Mouse (Mus musculus) testis, adult 2 months (tissue): ENCODE results near the gene Vps4b. TPM values are rescaled to one million over a fixed set of nuclear protein-coding genes. Genes with fewer than 3 reads are reported as not detected.

ENCODE experiments used
- H3K27ac ChIP-seq: fragments of 200-500 bp; 2 replicates; pipeline ENCODE4 v1.5.1; 2012; ENCODE audit warnings: low read depth, low read length; ENCODE audit not compliant: control insufficient read depth, insufficient read depth
- H3K27me3 ChIP-seq: fragments of 200-500 bp; 2 replicates; pipeline ENCODE4 v1.6.1; 2012; ENCODE audit warnings: mild to moderate bottlenecking, low read length, moderate library complexity; ENCODE audit not compliant: control insufficient read depth, insufficient read depth
- H3K36me3 ChIP-seq: fragments of 200-500 bp; 2 replicates; pipeline ENCODE4 v1.6.1; 2012; ENCODE audit warnings: mild to moderate bottlenecking, low read length; ENCODE audit not compliant: control insufficient read depth, insufficient read depth
- H3K4me1 ChIP-seq: fragments of 200-500 bp; 2 replicates; pipeline ENCODE4 v1.6.1; 2012; ENCODE audit warnings: low read length; ENCODE audit not compliant: control insufficient read depth, insufficient read depth
- H3K4me3 ChIP-seq: fragments of 200-500 bp; 2 replicates; pipeline ENCODE4 v1.5.1; 2012; ENCODE audit warnings: low read depth, mild to moderate bottlenecking, low read length, moderate library complexity, mixed read lengths; ENCODE audit not compliant: control insufficient read depth
- CTCF ChIP-seq: fragments of 200-500 bp; IDR thresholded peaks from 2 replicates; pipeline ENCODE4 v1.5.1; 2012; ENCODE audit warnings: low read depth, mild to moderate bottlenecking, inconsistent platforms, low read length, moderate library complexity; ENCODE audit not compliant: control insufficient read depth, insufficient read depth, insufficient replicate concordance
- POLR2A ChIP-seq: fragments of 200-500 bp; IDR thresholded peaks from 2 replicates; pipeline ENCODE4 v1.6.1; 2012; ENCODE audit warnings: low read depth, mild to moderate bottlenecking, inconsistent platforms, low read length, moderate library complexity; ENCODE audit not compliant: control insufficient read depth
- polyA plus RNA-seq: library from polyadenylated mRNA; depleted of rRNA; stranded (reverse); fragments of >200 nt; gene quantifications from 2 replicates; pipeline ENCODE4 v1.2.3, GENCODE M21; 2012; rRNA removed

Vps4b gene
- 5.5 and 7.1 TPM in 2 replicates for polyA plus RNA-seq

DNA sequence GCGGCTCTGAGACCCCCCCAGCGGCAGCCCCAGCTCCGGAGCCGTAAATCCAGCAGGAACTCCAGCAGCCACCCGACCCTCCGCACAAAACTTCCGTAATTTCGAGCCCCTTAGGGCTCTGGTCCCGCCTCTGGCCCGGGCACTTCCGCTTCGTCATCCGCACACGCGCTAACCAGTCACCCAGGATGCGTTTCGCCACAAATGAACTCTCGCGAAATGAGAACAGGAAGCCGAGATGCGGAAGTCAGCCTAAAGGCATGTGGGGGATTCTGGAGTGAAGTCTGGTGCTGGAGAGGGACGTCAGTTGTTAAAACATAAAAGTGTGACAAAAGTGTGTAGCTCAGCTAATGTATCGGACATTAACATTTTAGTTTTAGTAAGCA lies at the start of gene Vps4b:
TSS of gene Vps4b (minus strand) at position 187 of the 383 bp plus-strand sequence.
- no peaks in the 10 kb centered on the region for H3K27me3 ChIP-seq
- no peaks in the 10 kb centered on the region for H3K36me3 ChIP-seq
- peak within 1 kb of the TSS; percentile 77 for H3K27ac ChIP-seq
- no peak for TF ChIP-seq CTCF
- TF ChIP-seq POLR2A, result peak; percentile 71
- H3K4me1 ChIP-seq, result peaks cover 2% of the 10 kb centered on the region; the same call in 1 of the 2 replicates
- peak within 1 kb of the TSS; percentile 91 for H3K4me3 ChIP-seq

DNA sequence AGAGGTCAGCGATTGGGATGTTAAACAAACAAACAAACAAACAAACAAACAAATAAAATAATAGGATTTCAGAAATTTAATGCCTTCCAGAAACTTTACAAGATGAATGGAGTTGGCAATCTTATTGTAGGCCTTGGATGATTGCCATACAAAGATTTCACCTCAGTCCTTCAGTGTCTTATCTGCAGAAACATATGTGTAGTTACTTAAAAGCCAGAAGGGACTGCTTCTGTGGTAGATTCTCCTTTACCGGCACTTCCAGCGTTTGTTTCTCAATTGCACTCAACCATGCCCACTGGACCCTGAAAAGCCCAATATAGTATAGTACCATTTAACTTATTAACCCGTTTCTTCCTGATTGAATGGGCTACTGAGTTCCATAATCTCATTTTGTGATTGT lies 32.3 kb upstream of the Vps4b start:
- no peak for TF ChIP-seq CTCF
- no peak for TF ChIP-seq POLR2A
- H3K27me3 ChIP-seq, result no peaks in the 10 kb centered on the region
- no peaks in the 10 kb centered on the region for H3K36me3 ChIP-seq
- no peak overlapping the region for H3K4me3 ChIP-seq
- H3K4me1 ChIP-seq, result no peaks in the 10 kb centered on the region
- no peak overlapping the region for H3K27ac ChIP-seq

DNA sequence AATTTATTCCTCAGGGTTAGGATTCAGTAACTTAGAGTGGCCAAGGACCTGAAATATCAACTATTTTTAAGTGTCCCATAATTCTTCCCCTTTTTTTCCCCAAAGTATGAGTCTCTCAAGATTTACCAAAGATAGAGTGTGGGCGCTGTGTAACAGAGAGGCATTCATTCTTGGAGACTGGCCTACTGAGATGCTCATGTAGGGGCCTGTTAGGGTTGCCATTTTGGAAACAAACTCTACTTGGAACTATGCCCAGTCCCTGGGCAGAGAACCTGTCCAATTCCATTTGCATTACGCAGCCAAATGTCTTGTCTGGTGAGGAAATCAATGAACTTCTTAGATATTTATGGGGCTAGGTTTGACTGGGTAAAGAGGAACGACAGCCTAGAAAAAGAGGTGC lies 25.8 kb upstream of the Vps4b start:
- Histone ChIP-seq H3K4me1 (no peaks in the 10 kb centered on the region), H3K4me3 (no peak overlapping the region), H3K27ac (no peak overlapping the region), H3K27me3 (no peaks in the 10 kb centered on the region), H3K36me3 (no peaks in the 10 kb centered on the region)
- TF ChIP-seq CTCF, result no peak
- no peak for TF ChIP-seq POLR2A

DNA sequence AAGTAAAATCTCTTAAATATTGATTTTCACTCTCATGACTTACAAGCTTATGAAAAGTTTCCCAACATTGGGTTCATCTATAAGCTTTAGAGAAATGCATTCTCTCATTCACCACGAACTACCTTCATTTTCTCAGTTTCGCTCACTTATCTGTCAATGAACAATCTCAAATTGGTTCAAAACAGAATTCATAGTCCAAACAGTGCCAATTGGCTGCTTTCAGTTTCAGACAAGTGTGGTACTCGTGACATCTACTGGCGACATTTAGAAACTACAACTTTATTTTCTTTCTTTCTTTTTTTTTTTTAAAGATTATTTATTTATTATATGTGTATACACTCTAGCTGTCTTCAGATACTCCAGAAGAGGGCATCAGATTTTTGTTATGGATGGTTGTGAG lies 21.8 kb upstream of the Vps4b start:
- H3K4me1 ChIP-seq, result no peaks in the 10 kb centered on the region
- no peaks in the 10 kb centered on the region for H3K36me3 ChIP-seq
- H3K4me3 ChIP-seq, result no peak overlapping the region
- no peak overlapping the region for H3K27ac ChIP-seq
- TF ChIP-seq CTCF, result no peak
- no peak for TF ChIP-seq POLR2A
- no peaks in the 10 kb centered on the region for H3K27me3 ChIP-seq

DNA sequence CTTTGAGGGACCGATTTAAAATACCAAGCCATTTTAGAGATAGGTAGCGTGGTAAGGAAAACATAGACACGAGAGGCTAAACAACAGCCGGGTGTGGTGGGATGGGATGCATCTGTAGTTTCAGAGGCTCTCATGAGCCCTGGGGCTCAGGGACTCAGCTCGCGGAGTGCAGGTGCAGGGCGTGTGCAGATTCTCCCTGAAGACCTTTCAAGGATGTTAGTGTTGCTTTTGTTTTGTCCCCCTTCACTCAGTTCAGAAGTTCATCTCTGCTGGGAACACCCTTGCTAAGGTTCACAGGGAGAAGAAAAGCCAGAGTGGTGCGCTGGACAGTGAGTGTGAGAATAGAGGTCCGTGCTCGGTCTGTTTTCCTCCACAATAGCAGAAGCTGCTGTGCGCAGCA lies 20.2 kb upstream of the Vps4b start:
- Histone ChIP-seq H3K27ac (no peak overlapping the region), H3K36me3 (no peaks in the 10 kb centered on the region), H3K27me3 (no peaks in the 10 kb centered on the region), H3K4me1 (no peaks in the 10 kb centered on the region), H3K4me3 (no peak overlapping the region)
- TF ChIP-seq CTCF, result no peak
- TF ChIP-seq POLR2A, result no peak

DNA sequence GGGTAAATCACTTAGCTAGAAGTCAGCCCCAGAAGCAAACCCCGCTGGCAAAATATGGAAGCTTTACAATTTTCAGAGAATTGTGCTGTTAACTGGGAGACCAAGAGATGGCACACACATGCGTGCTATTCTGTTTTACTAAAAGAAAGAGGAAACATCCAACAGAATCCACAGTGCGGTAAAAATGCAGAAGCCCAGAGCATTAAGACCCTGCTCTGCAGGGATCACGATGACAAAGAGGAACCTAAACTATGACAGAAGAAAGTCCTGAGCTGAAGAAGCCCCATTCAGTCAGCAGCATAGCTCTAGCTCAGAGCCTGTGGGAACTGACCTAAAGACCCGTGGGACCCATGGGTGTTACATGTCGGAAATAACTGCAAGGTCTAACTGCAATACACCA lies 18.7 kb upstream of the Vps4b start:
- Histone ChIP-seq H3K36me3 (no peaks in the 10 kb centered on the region), H3K27ac (no peak overlapping the region), H3K27me3 (no peaks in the 10 kb centered on the region), H3K4me3 (no peak overlapping the region), H3K4me1 (no peaks in the 10 kb centered on the region)
- TF ChIP-seq CTCF (no peak), POLR2A (no peak)

DNA sequence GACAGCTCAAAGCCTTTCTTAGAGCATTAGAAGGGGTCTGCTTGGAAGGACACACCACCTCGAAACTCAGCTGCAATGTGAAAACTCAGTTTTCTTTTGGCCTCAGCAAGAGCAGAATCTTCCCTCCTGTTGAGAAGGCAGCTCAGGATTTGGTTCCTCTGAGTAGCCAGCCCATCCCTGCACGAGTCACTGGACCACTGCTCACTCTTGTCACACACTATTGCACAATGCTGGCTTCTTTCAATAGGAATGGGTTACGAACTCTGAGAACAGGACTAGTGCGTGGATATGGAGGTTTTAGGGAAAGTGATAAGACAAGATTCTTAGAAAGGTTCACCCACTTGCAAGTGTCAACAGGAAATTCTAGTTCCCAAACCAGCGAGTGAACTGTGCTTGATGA lies 18.3 kb upstream of the Vps4b start:
- Histone ChIP-seq H3K4me1 (no peaks in the 10 kb centered on the region), H3K27ac (no peak overlapping the region), H3K4me3 (no peak overlapping the region), H3K27me3 (no peaks in the 10 kb centered on the region), H3K36me3 (no peaks in the 10 kb centered on the region)
- TF ChIP-seq POLR2A (no peak), CTCF (no peak)

DNA sequence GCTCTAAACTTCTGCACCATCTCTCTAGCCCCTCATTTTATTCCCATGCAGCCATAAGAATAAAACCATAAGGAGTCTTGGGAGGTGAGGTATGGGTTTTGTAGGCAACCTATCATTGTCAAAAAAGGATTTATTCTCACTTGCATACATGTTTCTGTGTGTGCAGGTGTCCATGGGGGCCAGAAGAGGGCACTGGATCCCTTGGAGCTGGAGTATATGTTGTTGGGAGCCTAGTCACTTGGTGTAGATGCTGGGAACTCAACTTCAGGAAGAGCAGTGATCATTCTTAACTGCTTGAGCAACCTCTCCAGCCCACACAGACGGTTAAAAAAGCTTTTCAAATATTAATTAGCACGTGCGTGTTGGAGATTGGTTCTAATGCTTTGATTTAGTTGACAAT lies 3.4 kb upstream of the Vps4b start:
- no peaks in the 10 kb centered on the region for H3K27me3 ChIP-seq
- peaks cover 2% of the 10 kb centered on the region; the same call in 1 of the 2 replicates for H3K4me1 ChIP-seq
- H3K4me3 ChIP-seq, result no peak overlapping the region
- no peak overlapping the region for H3K27ac ChIP-seq
- TF ChIP-seq CTCF (no peak), POLR2A (no peak)
- H3K36me3 ChIP-seq, result no peaks in the 10 kb centered on the region
